Mouse (Mus musculus) left cerebral cortex, postnatal 14 days (tissue): ENCODE results near the gene Man1c1. TPM values are rescaled to one million over a fixed set of nuclear protein-coding genes. Genes with fewer than 3 reads are reported as not detected.

Experiments used
- DNase-seq, 2 experiments: peaks; one replicate each; pipeline ENCODE4 v3.0.0; 2021 to 2022; ENCODE audit warnings: low spot score in 2 of 2, mixed read lengths in 1 of 2
- intact Hi-C: fragments of 180-260 bp; cut with DNase I; formaldehyde crosslinking; loops from one replicate; pipeline ENCODE4 v1.15.1; 2025
- total RNA-seq, 2 experiments: library from RNA; stranded (reverse); gene quantifications; 2 replicates each; pipeline ENCODE4 v1.2.3; 2021

The Man1c1 gene
- total RNA-seq, 2 experiments from 2014 or later, result 33.7 to 38.0 TPM

DNA sequence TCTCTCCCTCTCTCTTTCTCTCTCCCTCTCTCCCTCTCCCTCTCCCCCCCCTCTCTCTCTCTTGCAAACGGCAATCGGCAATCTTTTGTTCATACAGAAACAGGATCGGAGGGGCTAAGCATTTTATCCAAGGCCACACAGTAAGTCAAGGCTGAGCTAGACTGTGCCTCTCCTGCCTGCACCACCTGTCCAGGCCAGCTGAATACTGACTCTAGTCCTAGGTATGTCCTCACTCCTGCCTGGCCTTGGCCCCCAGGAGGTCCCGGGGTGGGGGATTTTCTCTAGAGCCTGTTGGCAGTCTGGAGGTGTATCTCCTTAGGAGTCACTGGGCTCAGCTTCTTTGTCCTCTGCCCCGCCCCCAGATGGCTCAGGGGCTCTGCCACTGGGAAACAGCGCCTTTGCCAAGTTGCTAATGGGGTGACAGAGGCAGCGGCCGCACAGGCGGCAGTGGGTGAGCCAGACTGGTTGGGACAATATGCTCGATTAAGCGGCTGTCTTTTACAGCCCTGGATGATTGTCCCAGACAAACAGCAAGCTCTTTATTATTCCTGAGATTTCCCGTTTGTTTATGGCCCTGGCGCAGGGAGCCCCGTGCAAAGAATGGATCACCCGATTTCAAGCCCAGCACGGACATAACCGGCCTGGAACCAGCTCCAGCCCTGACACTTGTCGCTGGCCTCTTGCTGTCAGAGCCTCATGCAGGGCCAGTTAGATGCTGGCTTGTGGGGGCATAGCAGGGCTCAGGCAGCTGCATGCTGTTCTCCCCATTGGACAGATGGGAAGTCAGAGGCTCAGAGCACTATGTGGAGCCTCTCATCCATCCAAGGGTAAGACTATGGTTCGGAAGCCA is 136.5 kb downstream of the Man1c1 start:
- intact Hi-C loops, result no loop called here
- no peak for DNase-seq

DNA sequence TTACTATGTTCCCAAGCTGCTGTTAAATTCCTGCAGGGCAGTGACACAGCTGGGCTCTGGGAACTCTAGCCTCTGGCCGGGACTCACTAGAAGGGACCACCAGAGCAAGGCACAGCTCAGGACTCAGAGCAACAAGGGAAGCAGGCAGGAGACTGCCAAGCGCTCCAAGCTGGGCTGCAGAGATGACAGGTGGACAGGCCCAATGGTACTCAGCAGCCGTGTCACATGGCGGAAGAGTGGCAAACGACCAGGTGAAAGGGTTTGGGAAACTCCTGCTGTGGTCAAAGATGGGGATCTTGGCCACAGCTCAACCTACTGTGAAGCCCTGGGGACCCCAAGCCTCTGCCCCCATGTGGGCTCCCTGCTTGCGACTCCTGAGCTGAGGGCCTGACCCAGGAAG is 140.0 kb downstream of the Man1c1 start:
- intact Hi-C loops, result no loop called here
- no peak for DNase-seq

DNA sequence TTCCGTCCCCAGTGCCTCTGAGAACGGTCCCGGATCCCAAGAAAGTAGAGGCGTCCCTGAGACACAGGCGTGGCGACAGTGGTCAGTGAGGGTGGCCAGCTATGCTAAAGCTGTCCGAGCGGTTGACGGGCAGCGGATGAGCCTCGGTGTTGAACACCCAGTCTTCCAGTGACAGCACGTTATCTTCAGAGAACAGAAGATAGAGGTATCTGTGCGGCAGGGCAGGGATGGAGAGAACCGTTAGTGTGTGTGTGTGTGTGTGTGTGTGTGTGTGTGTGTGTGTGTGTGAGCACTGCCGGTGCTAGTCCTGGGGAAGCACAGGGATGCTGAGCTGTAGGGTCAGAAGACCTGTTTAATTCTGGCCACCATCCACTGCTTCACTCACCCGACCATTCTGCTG is 140.5 kb downstream of the Man1c1 start:
- DNase-seq, result no peak

DNA sequence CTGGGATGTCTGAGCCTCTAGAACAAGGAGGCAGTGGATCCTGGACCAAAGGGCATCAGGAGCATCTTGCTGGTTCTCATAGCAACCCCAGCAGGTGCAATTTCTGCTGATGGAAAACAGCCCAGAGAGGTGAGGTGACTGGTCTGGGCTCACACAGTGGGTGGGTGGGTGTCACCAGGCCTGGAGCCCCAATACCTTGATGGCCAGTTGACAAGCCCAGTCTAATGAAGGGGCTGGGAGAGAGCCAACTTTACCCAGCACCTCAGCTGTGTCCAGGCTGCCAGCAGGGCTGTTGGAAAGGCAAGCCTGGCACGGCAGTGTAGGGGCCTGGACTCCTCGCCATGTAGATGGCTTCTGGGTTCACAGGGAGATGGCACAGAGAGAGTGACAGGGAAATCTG is 142.1 kb downstream of the Man1c1 start:
- intact Hi-C loops, result no loop called here
- no peak for DNase-seq

More for the DNA sequence above, 140.5 kb downstream of the Man1c1 start:
- intact Hi-C loops, result no loop called here

DNA sequence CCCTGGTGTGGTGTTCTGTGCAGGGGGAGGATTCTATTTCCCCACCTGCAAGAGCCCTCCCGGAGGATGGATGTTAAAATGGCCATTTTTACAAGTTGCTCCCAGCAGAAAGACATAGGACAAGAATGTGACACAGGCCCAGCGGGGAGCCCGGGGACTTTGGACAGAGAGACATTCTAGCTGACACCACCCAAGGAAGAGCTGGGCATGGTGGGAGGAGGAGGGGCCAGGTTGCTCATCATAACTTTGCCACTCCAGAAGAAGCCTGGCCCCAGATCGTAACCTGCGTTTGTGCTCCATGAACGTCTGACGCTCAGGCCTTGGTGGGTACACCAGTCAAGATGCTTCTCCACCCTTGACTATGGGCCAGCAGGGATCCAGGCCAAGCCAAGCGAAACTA is 143.4 kb downstream of the Man1c1 start:
- intact Hi-C loops, result no loop called here
- DNase-seq, result no peak

DNA sequence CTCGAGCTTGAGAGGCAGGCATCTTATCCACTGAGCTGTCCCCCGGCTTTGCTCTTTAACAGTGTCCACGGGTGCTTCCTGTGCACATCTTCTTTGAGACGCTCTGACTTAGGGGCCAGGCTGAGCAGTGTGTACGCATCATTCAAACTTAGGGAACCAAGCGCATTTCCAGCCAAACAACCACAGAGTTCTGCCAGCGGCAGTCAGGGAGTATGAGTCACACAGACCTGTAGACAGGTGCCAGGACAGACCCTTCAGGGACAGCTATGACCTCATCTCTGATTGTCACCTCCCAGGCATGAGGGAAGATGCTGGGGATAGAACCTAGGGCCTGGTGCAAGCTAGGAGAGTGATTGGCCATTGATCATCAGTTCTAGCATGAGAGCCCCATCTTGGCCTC is 144.9 kb downstream of the Man1c1 start:
- DNase-seq, result no peak
- intact Hi-C loops, result loop anchor here (5.0 kb wide), 1 partner anchor 73 kb away; no protein-coding TSS in a partner anchor

DNA sequence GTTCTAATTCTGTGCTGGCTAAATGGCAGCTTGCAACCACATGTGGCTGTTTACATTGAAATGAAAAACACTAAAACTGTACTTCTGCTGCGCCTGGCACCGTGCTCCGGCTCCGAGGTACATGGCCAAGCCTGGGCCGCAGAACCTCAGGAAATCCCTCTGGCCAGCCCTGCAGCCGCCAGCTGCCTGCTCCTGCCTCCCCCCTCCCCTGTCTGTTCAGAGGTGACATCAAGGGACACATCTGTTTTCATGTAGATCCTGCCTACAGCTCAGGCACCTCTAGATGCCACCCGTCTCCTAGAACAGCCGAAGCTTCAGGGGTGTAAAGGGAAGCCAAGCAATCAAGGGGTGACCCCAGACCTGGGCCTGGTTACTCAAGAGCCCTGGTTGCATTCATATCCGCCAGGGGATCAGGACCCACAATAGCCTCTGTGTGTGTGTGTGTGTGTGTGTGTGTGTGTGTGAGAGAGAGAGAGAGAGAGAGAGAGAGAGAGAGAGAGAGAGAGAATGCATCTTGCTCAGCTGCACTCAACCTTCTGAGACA is 145.4 kb downstream of the Man1c1 start:
- no peak for DNase-seq

DNA sequence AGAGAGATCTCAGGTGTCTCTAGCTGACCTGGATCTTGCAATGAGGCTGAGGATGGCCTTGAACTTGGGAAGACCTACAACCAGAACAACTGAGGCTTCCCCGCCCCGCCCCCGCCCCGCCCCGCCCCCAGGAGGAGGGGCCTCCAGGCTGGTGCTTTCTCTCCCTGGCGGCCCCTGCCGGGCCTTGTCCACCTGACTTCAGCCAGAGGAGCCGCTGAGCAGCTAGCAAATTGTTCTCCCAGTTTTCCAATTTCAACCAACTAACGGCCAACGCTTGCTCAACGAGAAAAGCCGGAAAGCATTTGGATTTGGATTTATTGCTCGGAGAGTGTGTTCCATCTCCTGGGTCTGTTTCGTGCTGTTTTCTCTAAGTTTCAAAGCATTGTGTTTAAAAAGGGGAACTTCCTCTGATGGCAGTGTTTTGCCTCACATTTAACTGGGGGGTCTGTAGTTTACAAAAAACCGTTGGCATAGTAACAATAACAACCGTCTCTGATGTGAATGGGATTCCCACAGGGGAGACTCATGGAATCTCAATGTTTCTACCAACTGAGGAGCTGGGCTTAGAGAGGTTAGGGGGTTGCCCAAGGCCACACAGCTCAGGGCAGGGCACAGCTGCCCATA is 146.4 kb downstream of the Man1c1 start:
- intact Hi-C loops, result loop anchor here (5.0 kb wide), 1 partner anchor 75 kb away; no protein-coding TSS in a partner anchor
- no peak for DNase-seq

More for the DNA sequence above, 145.4 kb downstream of the Man1c1 start:
- intact Hi-C loops, result loop anchor here (5.0 kb wide), 1 partner anchor 74 kb away; no protein-coding TSS in a partner anchor

DNA sequence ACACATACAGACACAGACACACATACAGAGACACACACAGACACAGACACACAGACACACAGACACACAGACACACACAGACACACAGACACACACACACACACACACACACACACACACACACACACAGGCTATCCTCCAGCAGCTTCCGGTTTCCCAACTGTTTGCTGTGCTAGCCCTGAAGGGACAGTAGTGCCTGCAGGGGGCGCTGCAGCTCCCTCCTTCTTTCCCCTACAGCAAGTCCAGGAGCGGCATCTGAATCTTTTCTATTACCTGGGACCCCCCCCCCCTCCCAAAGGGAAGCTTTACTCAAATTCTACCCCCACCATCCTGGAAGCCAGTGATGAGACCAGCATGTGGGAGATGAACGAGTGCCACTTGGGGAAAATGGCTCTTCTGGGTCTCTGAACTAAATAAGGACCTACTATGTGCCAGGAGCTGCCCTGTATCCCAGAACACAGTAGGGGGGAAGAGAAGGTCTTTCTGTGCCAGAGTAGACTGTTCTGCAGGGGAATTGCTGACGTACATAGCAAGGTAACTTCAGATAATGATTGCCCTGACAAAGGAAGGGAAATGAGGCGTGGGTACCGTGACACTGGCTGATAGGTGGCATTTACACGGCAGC is 148.0 kb downstream of the Man1c1 start:
- DNase-seq, result peak; percentile 53 to 77
- intact Hi-C loops, result loop anchor here (5.0 kb wide), 1 partner anchor 76 kb away; no protein-coding TSS in a partner anchor

DNA sequence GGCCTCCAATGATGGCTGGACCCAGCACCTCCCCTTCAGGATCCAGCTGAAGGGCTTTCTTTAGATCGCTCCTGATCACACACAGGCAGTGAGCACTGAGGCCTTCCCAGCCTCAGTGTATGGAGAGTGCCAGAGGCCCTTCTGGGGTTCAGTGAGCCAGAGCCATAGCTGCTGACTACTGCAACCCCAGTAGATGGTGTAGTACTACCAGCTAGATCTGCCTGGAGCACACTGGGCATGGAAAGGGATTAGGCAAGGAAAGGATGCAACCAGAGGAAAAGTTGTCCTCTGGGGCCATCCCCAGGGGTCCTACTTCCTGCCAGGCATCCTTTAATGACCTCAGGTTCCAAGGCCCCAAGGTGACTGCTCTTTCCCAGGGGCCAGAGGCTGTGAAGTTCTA is 150.5 kb downstream of the Man1c1 start:
- intact Hi-C loops, result no loop called here
- peak in 1 of 2 experiments; percentile 35 for DNase-seq

DNA sequence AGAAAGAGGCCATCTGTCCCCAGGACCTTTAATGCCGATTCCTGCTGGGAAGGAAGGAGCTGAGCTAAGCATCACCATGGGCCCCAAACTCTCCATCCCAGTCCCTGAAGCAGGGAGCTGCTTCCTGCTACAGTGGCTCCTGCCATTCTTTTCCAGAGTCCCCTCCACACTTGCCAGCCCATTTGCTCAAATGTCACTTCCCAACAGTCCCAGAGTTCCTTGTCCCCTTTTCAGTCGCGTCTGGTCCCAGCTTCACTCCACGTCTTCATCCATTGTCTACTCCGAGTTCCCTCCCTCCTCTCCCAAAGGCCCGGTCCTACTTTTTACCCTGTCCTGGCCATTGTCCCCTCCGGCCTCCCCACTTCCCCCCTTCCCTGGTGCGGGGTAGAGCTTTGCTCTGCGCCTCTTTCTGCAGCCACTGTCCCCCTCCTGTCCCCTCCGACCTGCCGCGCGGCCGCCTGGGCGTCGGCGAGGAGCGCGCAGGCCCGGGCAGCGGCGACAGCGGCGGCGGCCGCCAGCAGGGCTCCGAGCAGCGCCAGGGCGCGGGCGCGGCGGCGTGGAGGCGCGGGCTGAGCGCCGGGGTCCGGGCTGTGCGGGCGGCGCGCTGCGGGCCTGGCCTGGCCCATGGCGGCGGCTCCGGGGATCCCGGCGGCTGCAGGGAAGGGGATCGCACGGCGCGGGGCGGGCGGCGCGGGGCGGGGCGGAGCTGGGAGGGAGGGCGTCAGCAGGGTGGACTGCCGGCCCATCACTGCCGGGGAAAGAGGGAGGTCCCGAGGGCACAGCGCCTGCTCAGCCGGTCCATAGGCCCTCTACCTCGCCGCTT is 152.4 kb downstream of the Man1c1 start, which contains the start of gene Selenon:
TSS of gene Selenon (minus strand) at position 673 of the 823 bp plus-strand sequence.
- intact Hi-C loops, result no loop called here
- peak in 1 of 2 experiments; percentile 44 for DNase-seq

DNA sequence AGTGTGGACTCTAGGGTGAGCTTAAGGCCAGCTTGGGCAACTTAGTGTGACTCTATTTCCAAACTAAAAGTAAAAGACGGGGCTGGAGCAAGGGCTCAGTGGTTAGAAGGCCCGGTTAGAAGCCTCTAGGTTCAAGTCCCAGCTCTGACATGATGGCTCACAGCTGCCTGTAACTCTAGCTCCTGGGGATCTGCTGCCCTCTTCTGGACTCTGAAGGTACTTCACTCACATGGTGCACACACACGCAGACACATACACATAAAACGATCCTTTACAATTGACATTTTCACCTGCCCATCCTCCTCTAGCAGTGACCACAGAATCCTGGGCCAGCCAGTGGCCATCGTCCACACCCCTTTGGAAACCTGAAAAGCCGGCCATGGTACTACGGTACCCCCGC is 154.2 kb downstream of the Man1c1 start:
- intact Hi-C loops, result loop anchor here (10.0 kb wide), 1 partner anchor 325 kb away; no protein-coding TSS in a partner anchor

DNA sequence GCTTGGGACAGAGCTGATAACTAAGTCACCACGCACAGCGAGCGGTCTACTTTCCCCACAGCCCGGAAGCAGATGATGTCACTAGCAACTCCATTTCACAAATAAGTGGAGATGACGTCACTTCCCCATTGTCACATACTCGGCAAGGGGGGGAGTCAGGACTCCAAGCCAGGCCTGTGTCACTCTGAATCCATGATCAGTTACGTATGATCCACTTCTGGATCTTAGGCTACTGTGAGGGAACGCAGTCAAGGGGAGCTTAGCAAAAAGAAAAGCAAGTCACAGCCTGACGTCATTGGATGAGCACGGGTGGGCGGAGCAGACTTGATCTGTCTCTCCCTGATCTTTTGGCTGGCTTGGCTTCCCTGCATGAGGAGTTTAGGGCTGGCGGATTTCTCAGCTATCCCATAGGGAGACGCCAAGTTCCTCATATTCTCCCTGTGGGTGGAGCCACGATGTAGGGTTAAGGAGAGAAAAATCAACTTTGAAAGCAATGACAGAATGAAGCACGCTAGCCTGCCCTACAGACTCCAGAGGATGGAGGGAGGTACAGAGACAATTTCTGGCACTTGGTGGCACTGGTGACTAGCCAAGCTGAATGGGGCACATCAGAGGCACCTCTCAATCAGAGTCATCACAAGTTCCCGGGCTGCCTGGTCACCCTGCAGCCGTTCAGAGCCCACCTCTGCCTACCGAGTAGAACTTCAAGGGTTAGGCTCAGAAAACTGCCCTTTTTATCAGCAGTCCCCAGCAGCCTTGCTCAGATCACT is 155.7 kb downstream of the Man1c1 start:
- intact Hi-C loops, result loop anchor here (10.0 kb wide), 1 partner anchor 326 kb away; no protein-coding TSS in a partner anchor
- DNase-seq, result peak in 1 of 2 experiments; percentile 40

More for the DNA sequence above, 154.2 kb downstream of the Man1c1 start:
- DNase-seq, result no peak

DNA sequence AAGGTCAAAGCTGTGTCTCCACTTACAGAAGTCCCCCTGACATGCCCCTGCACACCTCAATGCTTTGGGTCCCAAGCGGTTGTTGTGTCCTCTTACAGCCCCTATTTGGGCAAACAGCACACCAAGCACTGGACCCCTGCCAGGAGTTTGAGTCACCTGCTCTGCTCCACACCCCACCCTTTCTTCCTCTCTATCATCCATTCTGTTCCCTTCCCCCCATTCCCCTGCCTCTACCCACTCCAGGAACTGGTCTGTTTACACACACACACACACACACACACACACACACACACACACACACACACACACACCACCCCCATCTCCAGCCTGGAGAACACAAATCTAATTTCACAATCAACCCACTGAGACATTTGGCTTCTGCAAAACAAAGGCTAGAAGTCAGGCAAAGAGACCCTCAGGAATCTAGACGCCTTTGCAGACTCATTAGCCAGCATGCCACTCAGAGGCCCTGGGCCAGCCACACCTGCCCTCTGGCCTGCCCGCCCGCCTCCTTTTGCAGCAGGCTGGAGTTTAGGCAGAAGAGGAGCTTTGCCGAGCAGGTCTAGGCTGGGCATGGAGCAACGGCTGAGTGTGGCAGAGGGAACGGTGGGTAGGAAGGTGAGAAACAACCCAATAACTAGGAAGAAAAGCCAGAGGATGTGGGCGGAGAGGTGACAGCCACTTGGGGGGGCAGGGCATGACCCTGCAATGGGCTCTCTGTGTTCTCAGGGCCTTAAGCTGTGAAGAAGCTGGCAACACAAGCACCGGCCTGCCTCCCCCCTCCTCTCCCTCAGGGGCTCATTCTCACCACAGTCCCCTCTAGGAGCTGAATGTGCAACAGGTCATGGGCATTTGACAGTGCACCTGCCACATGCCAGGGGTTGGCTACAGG is 157.0 kb downstream of the Man1c1 start:
- intact Hi-C loops, result loop anchor here (10.0 kb wide), 1 partner anchor 328 kb away; no protein-coding TSS in a partner anchor
- DNase-seq, result peak in 1 of 2 experiments; percentile 47

DNA sequence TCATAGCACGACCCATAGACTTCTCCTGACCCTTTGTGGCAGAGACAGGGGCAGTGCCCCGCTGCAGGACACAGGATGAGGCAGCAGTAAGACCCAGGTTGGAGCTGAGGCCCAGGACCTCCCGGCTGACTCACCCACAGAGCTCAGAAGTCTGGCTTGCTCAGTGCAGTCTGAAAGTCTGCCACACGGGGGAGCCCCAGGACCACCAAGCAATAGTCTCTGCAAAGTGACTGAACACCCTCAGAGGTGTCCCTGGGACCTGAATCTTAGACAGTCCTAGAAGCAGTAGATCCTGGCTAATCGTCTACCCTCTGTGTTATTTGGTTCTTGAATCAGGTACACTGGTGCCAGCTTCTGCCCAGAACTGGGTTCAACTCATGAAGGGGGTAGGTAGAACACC is 160.8 kb downstream of the Man1c1 start:
- intact Hi-C loops, result loop anchor here (2.0 to 10.0 kb wide), 3 partner anchors 172 to 332 kb away; no protein-coding TSS in a partner anchor
- peak; percentile 94 to 96 for DNase-seq

DNA sequence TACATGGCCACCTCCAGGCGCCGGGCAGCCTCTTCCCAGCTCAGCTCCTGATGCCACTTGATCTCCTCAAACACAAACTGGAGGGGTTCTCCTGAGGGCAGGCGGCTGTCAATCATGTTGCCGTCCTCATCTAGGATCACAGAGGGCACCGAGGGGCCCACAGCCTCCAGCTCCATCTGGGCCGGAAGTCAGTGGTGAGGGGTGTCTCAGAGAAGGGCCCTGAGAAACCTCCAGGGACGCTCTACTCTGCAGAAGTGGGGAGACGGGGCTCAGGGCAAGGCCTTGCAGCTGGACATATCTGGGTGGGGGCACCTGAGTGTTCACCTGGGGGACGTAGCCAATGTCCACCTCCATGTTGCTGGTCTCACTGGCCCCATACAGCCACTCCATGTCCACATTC is 161.4 kb downstream of the Man1c1 start:
- intact Hi-C loops, result loop anchor here (2.0 to 10.0 kb wide), 3 partner anchors 172 to 332 kb away; no protein-coding TSS in a partner anchor
- DNase-seq, result no peak
